Mouse (Mus musculus) C2C12 (cell line): ENCODE results near the gene H2-DMa.

Experiments used
- CTCF ChIP-seq: IDR thresholded peaks from one replicate; pipeline ENCODE4 v1.5.1; 2011; ENCODE audit not compliant: control insufficient read depth, insufficient read depth, insufficient read length
- FOSL1 ChIP-seq: IDR thresholded peaks from one replicate; pipeline ENCODE4 v1.8.0; 2011; ENCODE audit warnings: mild to moderate bottlenecking, low read length; ENCODE audit not compliant: poor library complexity, insufficient read depth, severe bottlenecking
- MAX ChIP-seq: IDR thresholded peaks from one replicate; pipeline ENCODE4 v1.6.1; 2011; ENCODE audit warnings: mild to moderate bottlenecking, control low read depth
- MYOD1 ChIP-seq: IDR thresholded peaks from one replicate; pipeline ENCODE4 v1.6.1; 2011; ENCODE audit warnings: low read depth; ENCODE audit not compliant: control insufficient read depth, insufficient read length
- USF1 ChIP-seq: IDR thresholded peaks from one replicate; pipeline ENCODE4 v1.6.1; 2011; ENCODE audit warnings: low read depth, mild to moderate bottlenecking, control low read depth, moderate library complexity

GRCm38 (mm10) chr17:34185526-34185925 lies 66.2 kb downstream of the H2-DMa start:
- no peak for TF ChIP-seq CTCF
- TF ChIP-seq USF1, result no peak
- TF ChIP-seq MYOD1, result no peak
- no peak for TF ChIP-seq FOSL1
- TF ChIP-seq MAX, result no peak
